Mouse (Mus musculus) urinary bladder, postnatal 10 days (tissue): ENCODE measurements around the gene Ttll10.

ENCODE experiments used
- DNase-seq: peaks from one replicate; pipeline ENCODE4 v3.0.0; 2022; ENCODE audit warnings: low spot score

Gene Ttll10

DNA sequence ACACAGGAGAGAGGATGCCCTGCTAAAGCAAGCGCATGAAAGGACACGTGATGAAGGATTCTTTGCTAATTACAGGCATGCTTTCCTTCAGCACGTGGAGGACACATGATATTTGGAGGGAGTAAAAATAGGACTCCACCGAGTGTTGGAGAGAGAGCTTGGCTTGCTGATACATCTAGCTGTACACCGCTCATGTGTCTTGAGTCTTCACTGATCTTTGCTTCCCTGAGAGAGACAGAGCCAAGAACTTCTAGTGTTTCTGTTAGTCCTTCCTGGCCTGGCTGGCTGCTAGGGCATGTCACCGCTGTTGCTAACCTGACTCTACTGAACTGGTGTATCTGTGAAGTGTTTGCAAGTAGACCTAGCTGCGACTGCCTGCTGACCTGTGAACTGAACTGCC is 35.0 kb downstream of the Ttll10 start:
- DNase-seq, result no peak

DNA sequence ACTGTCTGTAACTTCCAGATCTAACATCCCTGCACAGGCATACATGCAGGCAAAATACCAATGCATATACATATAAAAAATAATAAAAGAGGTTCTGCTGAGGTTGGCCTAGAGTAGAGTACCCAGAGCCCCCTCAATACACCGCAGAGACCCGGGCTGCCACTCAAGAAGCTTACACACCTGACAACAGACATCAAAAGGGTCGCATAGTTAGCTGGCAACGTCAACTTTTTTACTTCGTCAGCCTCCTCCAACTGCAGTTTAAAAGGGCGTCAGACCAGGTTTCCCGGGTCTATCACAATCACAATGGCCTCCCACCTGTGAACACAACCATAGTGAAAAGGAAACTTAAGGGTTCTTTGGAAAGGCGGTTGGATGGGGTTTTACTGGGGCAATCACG is 35.7 kb downstream of the Ttll10 start:
- DNase-seq, result no peak

DNA sequence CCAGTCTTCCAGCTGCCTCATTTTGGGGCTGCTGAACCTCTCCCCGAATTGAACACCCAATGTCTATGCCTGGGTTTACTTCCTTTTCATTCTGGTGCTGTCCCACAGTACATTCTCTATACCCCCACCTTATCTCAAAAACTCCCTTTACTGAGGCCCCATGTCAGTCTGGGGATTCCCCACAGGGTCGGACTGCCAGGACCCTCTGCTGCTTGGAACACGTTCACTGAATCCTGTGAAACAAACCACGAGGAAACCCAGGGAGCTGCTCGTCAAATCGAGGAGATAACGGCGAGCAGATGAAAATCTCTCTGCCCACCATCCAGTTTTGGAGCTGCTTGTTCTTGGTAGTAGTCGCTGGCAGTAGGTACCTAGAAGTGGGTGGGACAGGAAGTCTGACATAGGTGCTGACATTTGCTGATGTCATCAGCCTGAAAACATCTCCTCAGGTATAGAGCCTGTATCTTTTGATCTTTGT is 37.2 kb downstream of the Ttll10 start:
- DNase-seq, result no peak

DNA sequence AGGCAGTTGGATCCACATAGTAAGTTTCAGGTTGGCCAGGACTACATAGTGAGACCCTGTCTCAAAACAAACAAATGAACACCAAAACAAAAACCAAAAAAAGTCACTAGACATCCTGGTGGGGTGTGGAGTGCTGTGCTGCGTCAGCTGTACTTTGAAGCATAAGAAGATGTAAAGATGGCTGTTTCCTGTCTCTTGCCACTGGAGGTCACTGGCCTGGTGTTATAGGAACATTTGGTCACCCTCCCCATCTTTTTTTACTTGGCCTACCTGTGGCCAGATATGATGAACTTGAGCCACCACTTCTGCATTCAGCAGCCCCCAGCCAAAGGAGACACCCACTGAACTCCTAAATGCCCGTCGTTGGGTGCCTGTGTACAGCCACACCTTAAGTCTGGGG is 37.8 kb downstream of the Ttll10 start:
- DNase-seq, result no peak

DNA sequence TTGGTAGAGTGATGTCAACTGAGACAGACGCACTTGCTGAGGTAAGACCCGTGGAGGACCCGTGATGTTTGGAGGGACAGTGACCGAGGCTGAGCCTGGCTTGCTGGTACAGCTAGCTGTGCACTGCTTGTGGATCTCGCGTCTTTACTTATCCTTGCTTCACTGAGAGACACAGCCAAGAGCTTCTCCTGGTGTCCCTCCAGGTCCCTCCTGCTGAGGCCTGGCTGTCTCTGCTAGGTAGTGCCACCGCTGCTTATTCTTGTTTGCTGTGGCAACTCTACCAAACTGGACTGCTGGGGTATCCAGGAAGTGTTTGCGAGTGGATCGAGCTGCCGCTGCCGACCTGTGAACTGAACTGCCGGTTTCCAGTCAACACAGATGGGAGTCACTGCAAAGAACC is 39.4 kb downstream of the Ttll10 start:
- DNase-seq, result no peak

DNA sequence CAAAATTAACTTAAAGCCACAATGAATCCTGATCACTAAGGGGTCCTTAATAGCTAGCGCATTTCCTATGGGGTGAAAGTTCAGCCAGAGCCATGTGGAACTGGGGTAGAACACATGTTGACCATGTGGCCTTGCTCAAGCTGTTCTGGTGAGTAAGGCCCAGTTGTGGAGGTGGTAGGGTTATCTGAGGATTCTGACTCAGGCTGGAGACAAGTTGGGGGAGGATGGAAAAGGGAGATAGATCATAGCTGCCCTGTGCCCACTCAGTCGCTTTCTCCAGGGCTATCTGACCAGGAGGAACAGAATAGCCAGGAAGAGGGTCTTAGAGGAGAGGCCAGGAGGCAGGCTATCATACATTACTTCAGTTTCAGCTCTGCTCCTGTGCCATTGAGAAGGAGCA is 44.8 kb downstream of the Ttll10 start:
- no peak for DNase-seq

DNA sequence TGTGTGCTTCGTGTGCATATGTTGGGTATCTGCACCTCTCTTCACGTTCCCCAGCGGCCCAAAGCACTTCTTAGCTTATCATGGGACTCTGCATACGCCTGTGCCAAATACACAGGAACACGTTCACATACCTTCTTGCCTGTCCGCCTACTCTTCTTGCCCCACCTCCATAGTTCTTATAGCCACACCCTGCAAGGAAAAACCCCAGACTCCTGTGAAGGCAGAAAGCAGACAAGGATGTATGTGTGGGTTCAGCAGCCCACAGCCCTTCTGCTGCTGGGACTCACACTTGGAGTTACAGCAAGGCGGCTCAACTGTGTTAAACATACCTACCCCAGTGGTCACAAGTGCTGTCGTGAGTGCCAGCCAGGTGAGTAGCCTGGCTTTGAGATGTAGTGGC is 45.6 kb downstream of the Ttll10 start, which contains the start of gene Tnfrsf4:
Gene Tnfrsf4 (plus strand): TSS at position 207 of the 400 bp plus-strand sequence.
- DNase-seq, result no peak

DNA sequence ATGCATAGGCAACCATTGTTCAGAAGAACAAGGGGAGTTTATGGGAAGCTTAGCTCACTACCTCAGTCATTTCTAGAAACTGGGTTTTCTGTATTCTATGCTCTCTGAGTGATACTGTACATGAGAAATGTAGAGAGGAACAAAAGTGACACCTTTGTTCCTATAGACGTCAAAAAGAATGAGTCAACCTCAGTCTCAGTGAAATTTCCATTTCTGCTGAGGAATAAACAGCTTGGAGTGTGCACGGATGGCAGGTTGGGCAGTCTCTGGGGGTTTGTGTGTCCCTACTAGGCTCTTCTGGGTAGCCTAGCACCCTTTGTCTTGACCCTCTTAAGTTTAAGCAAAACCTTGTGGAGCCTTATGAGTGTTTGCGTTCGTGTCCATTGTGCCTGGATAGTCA is 50.8 kb downstream of the Ttll10 start:
- DNase-seq, result no peak

DNA sequence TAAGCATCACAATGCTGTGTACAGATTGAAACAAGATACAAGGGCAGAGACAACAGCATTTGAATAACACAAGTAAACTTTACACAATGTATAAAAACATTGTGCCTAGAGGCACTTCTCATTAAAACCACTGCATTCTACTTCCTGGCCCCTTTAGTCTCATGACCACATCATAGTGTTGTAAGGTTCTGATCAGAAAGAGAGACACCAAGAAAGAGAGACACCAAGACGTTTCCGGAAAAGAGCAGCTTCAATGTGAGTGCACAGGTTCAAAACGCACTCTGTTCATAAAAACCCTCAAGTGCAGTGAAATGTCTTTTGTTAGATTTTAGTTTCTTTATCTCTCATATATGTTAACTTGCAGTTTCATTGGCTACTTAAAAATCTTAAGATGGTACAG is 55.1 kb downstream of the Ttll10 start:
- DNase-seq, result no peak

DNA sequence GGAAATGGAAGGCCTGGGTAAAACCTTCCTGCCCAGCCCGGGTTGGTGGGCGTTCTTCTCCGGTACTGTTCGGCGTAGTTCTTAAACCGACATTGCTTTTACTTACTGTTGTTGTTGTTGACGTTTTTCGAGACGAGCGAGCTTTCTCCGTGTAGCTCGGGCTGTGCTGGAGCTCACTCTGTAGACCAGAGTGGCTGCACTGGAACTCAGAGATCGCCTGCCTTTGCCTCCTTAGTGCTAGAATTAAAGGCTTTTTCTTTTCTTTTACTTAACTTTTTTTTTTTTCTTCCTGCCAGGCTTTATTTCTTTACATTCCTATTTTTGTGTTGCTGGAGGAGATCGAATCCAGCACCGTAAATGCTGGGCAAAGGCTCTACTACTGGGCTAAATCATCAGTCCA is 65.6 kb downstream of the Ttll10 start:
- no peak for DNase-seq

DNA sequence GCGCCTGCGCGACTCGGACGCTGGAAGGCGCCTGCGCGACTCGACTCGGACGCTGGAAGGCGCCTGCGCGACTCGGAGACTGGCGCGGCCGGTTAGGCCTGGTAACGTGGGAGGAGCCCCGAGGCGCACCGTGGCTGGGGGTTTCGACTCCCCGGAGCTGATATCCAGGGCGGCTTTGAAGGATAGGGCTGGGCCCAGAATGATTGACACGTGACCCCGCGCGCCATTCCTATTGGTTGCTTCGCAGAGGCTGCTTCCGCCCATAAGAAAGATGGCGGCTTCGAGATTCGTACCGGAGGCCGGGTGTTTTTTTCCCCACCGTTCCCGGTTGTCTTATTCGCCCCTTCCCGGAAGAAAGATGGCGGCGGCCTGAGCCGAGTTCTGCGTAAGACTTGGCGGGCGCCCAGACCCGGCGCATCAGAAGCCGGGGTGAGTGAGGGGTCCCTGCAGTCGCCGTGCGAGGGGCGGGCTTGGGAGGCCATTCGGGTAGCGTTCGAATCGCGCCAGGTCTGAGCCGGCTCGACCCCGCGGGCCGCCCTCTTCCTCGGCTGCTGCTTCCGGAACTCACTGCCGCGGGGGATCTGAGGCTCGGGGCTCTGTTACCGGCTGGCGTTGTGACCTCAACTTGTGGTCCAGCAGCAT is 66.2 kb downstream of the Ttll10 start:
- peak; percentile 80 for DNase-seq

DNA sequence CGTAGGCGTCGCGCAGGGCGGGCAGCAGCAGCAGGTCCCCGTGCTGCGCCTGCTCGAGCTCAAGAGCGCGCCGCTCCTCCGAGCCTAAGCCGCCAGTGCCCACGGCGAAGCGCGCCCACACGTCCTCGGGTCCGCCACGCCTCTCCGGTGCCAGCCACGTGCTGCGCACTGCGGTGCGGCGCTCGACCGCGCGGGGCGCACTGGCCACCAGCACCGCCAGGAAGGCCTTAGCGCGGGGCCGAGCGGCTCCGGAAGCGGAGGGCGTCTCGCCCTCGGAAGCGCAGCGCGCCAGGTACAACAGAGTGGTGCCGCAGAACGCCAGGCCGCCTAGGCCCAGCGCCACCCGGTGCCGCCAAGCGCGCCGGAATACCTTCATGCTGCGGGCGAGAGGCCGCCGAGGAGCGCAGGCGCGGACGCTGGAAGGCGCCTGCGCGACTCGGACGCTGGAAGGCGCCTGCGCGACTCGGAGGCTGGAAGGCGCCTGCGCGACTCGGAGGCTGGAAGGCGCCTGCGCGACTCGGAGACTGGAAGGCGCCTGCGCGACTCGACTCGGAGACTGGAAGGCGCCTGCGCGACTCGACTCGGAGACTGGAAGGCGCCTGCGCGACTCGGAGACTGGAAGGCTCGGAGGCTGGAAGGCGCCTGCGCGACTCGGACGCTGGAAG is 66.8 kb downstream of the Ttll10 start, which contains the start of the genes B3galt6 and Sdf4:
Gene B3galt6 (minus strand): TSS at position 409 of the 665 bp plus-strand sequence.
Gene Sdf4 (plus strand): TSS at position 632 of the 665 bp plus-strand sequence.
- peak; percentile 27 for DNase-seq

DNA sequence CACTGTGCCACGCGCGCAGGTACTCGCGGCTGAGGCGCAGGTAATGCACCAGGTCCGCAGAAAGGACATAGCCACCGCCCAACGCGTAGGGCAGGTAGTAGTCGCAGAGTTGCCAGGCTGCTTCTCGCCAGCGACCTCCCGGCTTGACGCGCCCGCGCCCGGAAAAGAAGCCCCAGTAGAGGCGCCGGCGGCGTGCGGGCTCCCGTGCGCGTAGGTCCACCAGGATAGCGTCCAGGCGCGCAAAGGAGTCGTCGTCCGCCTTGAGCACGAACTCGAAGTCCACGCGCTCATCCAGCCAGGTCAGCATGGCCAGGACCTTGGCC is 67.3 kb downstream of the Ttll10 start:
- no peak for DNase-seq

DNA sequence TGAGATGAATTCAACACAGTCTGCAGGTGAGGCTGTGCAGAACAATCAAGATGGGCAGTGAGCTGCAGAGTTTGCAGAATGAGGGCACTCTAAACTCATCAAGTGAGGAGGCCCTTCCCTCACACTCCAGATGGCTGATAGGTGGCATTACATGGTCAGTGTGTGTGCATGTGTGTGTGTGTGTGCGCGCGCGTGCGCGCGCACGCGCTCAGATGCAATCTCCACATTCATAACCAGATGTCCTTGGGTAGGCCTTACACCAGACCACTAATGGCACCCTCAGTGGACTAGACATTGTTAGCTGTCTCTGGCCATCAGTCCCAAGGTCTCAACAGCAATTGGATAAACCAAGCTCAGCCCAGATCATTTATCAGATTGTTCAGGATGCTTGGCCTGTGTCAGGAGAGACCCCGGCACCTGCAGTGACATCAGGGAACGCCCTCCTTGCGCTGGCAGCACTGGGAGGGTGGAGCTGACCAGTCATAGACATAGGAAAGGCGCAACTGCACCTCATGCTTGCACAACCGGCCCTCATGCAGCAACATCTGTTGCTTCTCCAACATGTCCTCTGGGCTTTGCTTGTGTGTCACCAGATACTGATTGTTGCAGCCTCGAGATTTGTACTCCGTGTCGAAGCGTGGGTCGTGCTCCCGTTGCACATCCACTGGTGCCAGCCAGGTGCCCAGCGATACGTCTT is 67.9 kb downstream of the Ttll10 start:
- no peak for DNase-seq
